Mouse (Mus musculus) spleen, adult 12 weeks (tissue): Measurements from ENCODE around the gene Man2a2.

Source experiments
- DNase-seq: peaks from one replicate; pipeline ENCODE4 v3.0.0; 2022; ENCODE audit warnings: low spot score

Gene Man2a2

GRCm38 (mm10) chr7:80369967-80370431, 1.2 kb downstream of the Man2a2 start:
- DNase-seq: no peak

- DNase-seq: no peak
These were observed 1.7 kb downstream of the Man2a2 start for GRCm38 (mm10) chr7:80369461-80369860.

GRCm38 (mm10) chr7:80368635-80369421, 2.3 kb downstream of the Man2a2 start:
- DNase-seq: no peak

GRCm38 (mm10) chr7:80368009-80368408, 3.2 kb downstream of the Man2a2 start:
- no peak for DNase-seq

GRCm38 (mm10) chr7:80367232-80367631, 3.9 kb downstream of the Man2a2 start:
- DNase-seq: no peak

GRCm38 (mm10) chr7:80365759-80366158, 5.4 kb downstream of the Man2a2 start:
- DNase-seq: no peak

- no peak for DNase-seq
These were observed 10.7 kb downstream of the Man2a2 start for GRCm38 (mm10) chr7:80360435-80360834.

GRCm38 (mm10) chr7:80358039-80358438, 13.1 kb downstream of the Man2a2 start:
- no peak for DNase-seq

- DNase-seq: no peak
These were observed 14.0 kb downstream of the Man2a2 start for GRCm38 (mm10) chr7:80357156-80357555.

- DNase-seq: no peak
These were observed 14.8 kb downstream of the Man2a2 start for GRCm38 (mm10) chr7:80356351-80356750.

- DNase-seq: no peak
These were observed 18.3 kb downstream of the Man2a2 start for GRCm38 (mm10) chr7:80352920-80353319.

GRCm38 (mm10) chr7:80350808-80351207, 20.4 kb downstream of the Man2a2 start:
- DNase-seq: no peak

- DNase-seq: no peak
These were observed 23.2 kb downstream of the Man2a2 start for GRCm38 (mm10) chr7:80347670-80348586.

- no peak for DNase-seq
These were observed 24.3 kb downstream of the Man2a2 start for GRCm38 (mm10) chr7:80346830-80347229.

- DNase-seq: no peak
These were observed 25.0 kb downstream of the Man2a2 start for GRCm38 (mm10) chr7:80346173-80346572.

GRCm38 (mm10) chr7:80343270-80344018, 27.7 kb downstream of the Man2a2 start:
- no peak for DNase-seq

GRCm38 (mm10) chr7:80342858-80343257, 28.3 kb downstream of the Man2a2 start, which contains the start of gene Hddc3:
Gene Hddc3, plus strand, starts transcription at chr7:80343104.
- DNase-seq: peak; percentile 83

GRCm38 (mm10) chr7:80341793-80342192, 29.4 kb downstream of the Man2a2 start:
- no peak for DNase-seq

- peak; percentile 62 for DNase-seq
These were observed 30.4 kb downstream of the Man2a2 start, which contains the start of gene Unc45a for GRCm38 (mm10) chr7:80340793-80341192. Gene Unc45a, minus strand, starts transcription at chr7:80341005.

- DNase-seq: peak; percentile 97
These were observed 31.2 kb downstream of the Man2a2 start for GRCm38 (mm10) chr7:80339793-80340628.

- no peak for DNase-seq
These were observed 31.8 kb downstream of the Man2a2 start for GRCm38 (mm10) chr7:80339371-80339770.
